In the genomic region with DNA sequence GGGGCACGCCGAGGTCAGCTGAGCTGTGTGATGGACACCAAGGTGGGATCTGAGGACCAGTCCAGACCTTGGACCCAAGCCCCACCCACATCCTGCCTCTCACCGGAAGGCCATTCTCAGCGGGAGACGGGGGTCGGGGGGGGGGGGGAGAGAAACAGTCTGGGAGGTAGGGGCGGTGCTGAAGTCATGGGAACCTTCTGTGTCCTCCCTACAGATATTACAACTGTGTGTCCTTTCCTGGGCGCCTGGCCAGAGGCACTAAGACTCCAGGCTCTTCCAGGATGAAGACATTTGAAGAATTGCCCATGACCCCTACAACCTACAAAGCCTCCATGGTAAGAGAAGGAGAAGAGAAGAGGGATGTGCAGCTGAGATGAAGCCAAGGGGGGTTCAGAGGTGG, we compare ENCODE assay signal across 20 mouse cellular contexts. TPM values are rescaled to one million over a fixed set of nuclear protein-coding genes. Genes with fewer than 3 reads are reported as not detected.
"Had no signal": no experiment of that assay in that cellular context is flagged by ENCODE, and none has a peak within 500 bp of the region (broad histone marks: within the 10 kb centered on the region; RNA-seq: fewer than 3 reads in every experiment).

No protein-coding gene starts in this region.

- H3K4me3 ChIP-seq: limb, embryonic 15.5 days; midbrain, embryonic 10.5 days had no signal

- H3K36me3 ChIP-seq: limb, embryonic 15.5 days; midbrain, embryonic 10.5 days had no signal

- H3K9ac ChIP-seq: limb, embryonic 15.5 days; liver, embryonic 14.5 days had no signal

- H3K9me3 ChIP-seq: limb, embryonic 15.5 days; midbrain, embryonic 10.5 days had no signal

- H3K27ac ChIP-seq: kidney, postnatal 0 days; limb, embryonic 15.5 days; liver, embryonic 14.5 days; midbrain, embryonic 10.5 days had no signal

- DNase-seq: kidney, adult 11 months; left cerebral cortex, postnatal 4 days; lung, adult 18-20 months; right cerebral cortex, adult 18-20 months; right cerebral cortex, postnatal 25 days; thymus, adult 18-20 months; thymus, postnatal 14 days had no signal

- H3K4me2 ChIP-seq: limb, embryonic 15.5 days had no signal

- H3K27me3 ChIP-seq: limb, embryonic 15.5 days had no signal

- H3K4me1 ChIP-seq: midbrain, embryonic 10.5 days had no signal

- ATAC-seq: lung, postnatal 0 days; midbrain, embryonic 16.5 days had no signal

RNA-seq across cellular contexts. Expression of a gene that starts 17.7 kb away (rescaled TPM):
- total RNA-seq: layer of hippocampus, adult 8-10 months; layer of hippocampus, postnatal 14 days; left cerebral cortex, adult 18-20 months; left cerebral cortex, postnatal 10 days; left cerebral cortex, postnatal 4 days; megakaryocyte, adult 5-6 weeks had no signal
- polyA plus RNA-seq: kidney, postnatal 0 days; limb, embryonic 15.5 days; liver, embryonic 14.5 days; midbrain, embryonic 10.5 days; neural tube, embryonic 14.5 days; stomach, embryonic 16.5 days had no signal

RNA-seq across cellular contexts. Expression of a gene that starts 36.6 kb away (rescaled TPM):
- total RNA-seq: megakaryocyte, adult 5-6 weeks had no signal
